Mouse (Mus musculus): ENCODE measurements around the gene Ttll4.

DNA sequence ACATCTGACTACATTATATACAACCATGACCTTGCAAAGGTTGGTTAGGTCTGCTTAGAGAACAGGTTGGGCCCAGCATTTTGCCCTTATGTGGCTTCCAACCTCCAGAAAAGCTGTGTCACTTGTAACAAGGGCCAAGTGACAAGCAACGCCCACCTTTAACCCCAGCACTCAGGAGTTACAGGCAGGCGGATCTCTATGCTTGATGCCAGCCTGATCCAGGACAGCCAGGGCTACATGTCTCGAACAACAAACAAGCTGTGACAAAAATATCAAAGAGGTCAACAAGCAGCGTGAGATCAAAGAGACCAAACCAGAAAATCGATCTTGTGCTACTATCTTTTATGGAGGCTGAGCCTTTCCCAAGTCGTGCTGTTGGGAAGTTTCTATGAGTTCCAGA is 60.1 kb downstream of the Ttll4 start:
- TF ChIP-seq CTCF (IDR thresholded peaks at IDR 0.05; ENCODE audit: low read depth) (no peak), EP300 (optimal IDR thresholded peaks at IDR 0.05) (no peak)

Data from stomach, postnatal 0 days (tissue).